Mouse (Mus musculus) adrenal gland, postnatal 36 days (tissue): Measurements from ENCODE around the gene Frrs1. TPM values are rescaled to one million over a fixed set of nuclear protein-coding genes. Genes with fewer than 3 reads are reported as not detected.

ENCODE experiments used
- total RNA-seq, 2 experiments: library from RNA; stranded (reverse); gene quantifications; 2 replicates each; pipeline ENCODE4 v1.2.3; 2021

Frrs1 gene
- total RNA-seq, 2 experiments from 2014 or later: 6.5 to 25.7 TPM

Other genes starting within 250 kb of the Frrs1 start
- gene Trmt13, start 244.9 kb upstream of the Frrs1 start, total RNA-seq: 10 to 100 TPM; 11.3 to 14.7 TPM
- gene Mfsd14a, start 196.8 kb upstream of the Frrs1 start, total RNA-seq: 10 to 100 TPM; 61.3 to 61.7 TPM
- not detected for gene Gm43191, start 178.2 kb upstream of the Frrs1 start, total RNA-seq
- gene Slc35a3, start 146.6 kb upstream of the Frrs1 start, total RNA-seq: 10 to 100 TPM; 23.1 to 33.5 TPM
- 10 to 100 TPM; 55.7 to 56.5 TPM for gene Agl, start 51.3 kb upstream of the Frrs1 start, total RNA-seq
- gene 4930455H04Rik, start 108.8 kb downstream of the Frrs1 start, total RNA-seq: under 1 TPM in 1 of 2 experiments, not detected in 1; 0.20 TPM
- gene Palmd, start 109.5 kb downstream of the Frrs1 start, total RNA-seq: 10 to 100 TPM; 42.0 to 47.2 TPM